Comparison of ENCODE assay signal across 9 mouse cellular contexts in the genomic region with DNA sequence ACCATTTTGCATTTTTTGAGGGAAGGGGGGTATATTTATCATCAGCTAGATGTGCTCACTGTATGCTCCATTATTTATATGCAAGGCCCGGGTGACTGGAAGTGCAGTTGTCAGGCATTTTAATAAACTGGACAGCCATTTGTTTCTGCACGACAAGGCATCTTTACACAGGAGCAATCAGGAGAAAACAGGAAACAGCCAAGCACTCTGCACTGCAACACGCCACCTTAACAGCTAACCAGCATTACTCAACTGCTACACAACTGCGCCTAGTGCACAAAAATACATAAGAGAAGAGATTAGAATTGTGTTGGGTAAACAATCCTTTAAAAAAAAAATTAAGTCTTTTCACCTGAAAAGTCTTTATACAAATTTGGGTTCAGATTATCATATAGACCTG. TPM values are rescaled to one million over a fixed set of nuclear protein-coding genes. Genes with fewer than 3 reads are reported as not detected.
DNase-seq lines count a peak whose midpoint lies in the region; ATAC-seq and TF ChIP-seq lines count a peak whose summit lies in the region.
"Had no signal": no experiment of that assay in that cellular context is flagged by ENCODE, and none has a peak within 500 bp of the region (broad histone marks: within the 10 kb centered on the region; RNA-seq: fewer than 3 reads in every experiment).

No protein-coding gene starts in this region.

- intact Hi-C loops in left cerebral cortex, postnatal 10 days (cut with DNase I) = no loop called here

- no peak for ATAC-seq in heart, embryonic 13.5 days (ENCODE audit: extremely low read depth, insufficient number of reproducible peaks, low FRiP score, low TSS enrichment)
- ATAC-seq in hindbrain, embryonic 14.5 days (ENCODE audit: low FRiP score) = no peak
- ATAC-seq in midbrain, embryonic 11.5 days (ENCODE audit: low FRiP score) = no peak

- peaks cover 54% of the 10 kb centered on the region for H3K36me3 ChIP-seq in heart, embryonic 13.5 days
- H3K36me3 ChIP-seq in ES-E14 (ENCODE audit: control insufficient read depth, insufficient read depth, low read length, poor library complexity, severe bottlenecking) = peaks cover 27% of the 10 kb centered on the region
- H3K36me3 ChIP-seq in hindbrain, embryonic 14.5 days (replicated peaks; ENCODE audit: control insufficient read depth, insufficient read depth) = peaks cover 50% of the 10 kb centered on the region
- peaks cover 9% of the 10 kb centered on the region; the same call in 1 of the 2 replicates for H3K36me3 ChIP-seq in midbrain, embryonic 11.5 days (ENCODE audit: control insufficient read depth, insufficient read depth, low read length)

- peak overlapping the region; percentile 86 for H3K4me2 ChIP-seq in heart, embryonic 13.5 days
- H3K4me2 ChIP-seq in hindbrain, embryonic 14.5 days (replicated peaks) = peak overlapping the region; percentile 93
- H3K4me2 ChIP-seq in midbrain, embryonic 11.5 days = peak overlapping the region; percentile 95

- H3K27me3 ChIP-seq in heart, embryonic 13.5 days (replicated peaks) = no peaks in the 10 kb centered on the region
- H3K27me3 ChIP-seq in hindbrain, embryonic 14.5 days (ENCODE audit: control insufficient read depth, insufficient read depth, low read length) = no peaks in the 10 kb centered on the region
- no peaks in the 10 kb centered on the region for H3K27me3 ChIP-seq in midbrain, embryonic 11.5 days (ENCODE audit: control insufficient read depth, insufficient read depth, low read length)

- peak overlapping the region; percentile 71 for H3K9ac ChIP-seq in heart, embryonic 13.5 days
- H3K9ac ChIP-seq in ES-E14 (ENCODE audit: insufficient read depth, low read depth, low read length, poor library complexity, severe bottlenecking) = no peak overlapping the region
- peak overlapping the region; percentile 97; the same call in 1 of the 2 replicates for H3K9ac ChIP-seq in hindbrain, embryonic 14.5 days
- H3K9ac ChIP-seq in midbrain, embryonic 11.5 days (ENCODE audit: low read length) = no peak overlapping the region

- peaks cover 41% of the 10 kb centered on the region for H3K4me1 ChIP-seq in heart, embryonic 13.5 days
- H3K4me1 ChIP-seq in ES-E14 (ENCODE audit: control insufficient read depth in 2 of 2, insufficient read depth in 2 of 2, low read length in 2 of 2, poor library complexity in 1 of 2) = no peaks in the 10 kb centered on the region
- peaks cover 27% of the 10 kb centered on the region for H3K4me1 ChIP-seq in hindbrain, embryonic 14.5 days (replicated peaks; ENCODE audit: control insufficient read depth, insufficient read depth, low read length)
- H3K4me1 ChIP-seq in midbrain, embryonic 11.5 days (ENCODE audit: control insufficient read depth, insufficient read depth, low read length) = peaks cover 19% of the 10 kb centered on the region

- WGBS in heart, embryonic 13.5 days = 55% methylated on average over 4 of the region's 4 CpGs
- WGBS in hindbrain, embryonic 14.5 days = 62% methylated on average over 4 of the region's 4 CpGs
- WGBS in midbrain, embryonic 11.5 days = 78% methylated on average over 4 of the region's 4 CpGs

- in situ Hi-C loops in ES-E14 (cut with MboI; ENCODE audit: low sequenced_read_pairs in 2 of 2, unreplicated experiment in 2 of 2) = no loop called here

- no peak overlapping the region for H3K27ac ChIP-seq in heart, embryonic 13.5 days (replicated peaks)
- H3K27ac ChIP-seq in ES-E14 (ENCODE audit: insufficient read depth, low read depth, low read length, poor library complexity, severe bottlenecking) = no peak overlapping the region
- no peak overlapping the region for H3K27ac ChIP-seq in hindbrain, embryonic 14.5 days
- no peak overlapping the region for H3K27ac ChIP-seq in midbrain, embryonic 11.5 days (ENCODE audit: low read depth, low read length)

- DNase-seq in heart, adult 9 months (ENCODE audit: low spot score in 2 of 2) = no peak
- no peak for DNase-seq in ES-E14 (ENCODE audit: low read depth, low spot score)
- DNase-seq in hindbrain, embryonic 14.5 days (ENCODE audit: low spot score) = no peak
- peak; percentile 85 for DNase-seq in midbrain, embryonic 11.5 days (ENCODE audit: low spot score, missing footprints)
- DNase-seq in left cerebral cortex, postnatal 10 days (ENCODE audit: extremely low spot score in 1 of 2, low spot score in 2 of 2) = no peak
- DNase-seq in urinary bladder, postnatal 25 days (ENCODE audit: low spot score) = no peak
- DNase-seq in thymus, postnatal 36 days = no peak
- DNase-seq: kidney, postnatal 36 days had no signal

- H3K4me3 ChIP-seq in heart, embryonic 13.5 days = peak overlapping the region; percentile 99
- H3K4me3 ChIP-seq in ES-E14 (ENCODE audit: insufficient read depth in 1 of 2, low read depth in 1 of 2, low read length in 2 of 2, poor library complexity in 1 of 2, severe bottlenecking in 1 of 2) = peak overlapping the region; percentile 81 to 94
- peak overlapping the region; percentile 99 for H3K4me3 ChIP-seq in hindbrain, embryonic 14.5 days (replicated peaks; ENCODE audit: low read length)
- H3K4me3 ChIP-seq in midbrain, embryonic 11.5 days (ENCODE audit: low read depth, low read length) = no peak overlapping the region

- no peaks in the 10 kb centered on the region for H3K9me3 ChIP-seq in heart, embryonic 13.5 days
- no peaks in the 10 kb centered on the region for H3K9me3 ChIP-seq in ES-E14 (ENCODE audit: control insufficient read depth, insufficient read depth, low read depth, low read length)
- no peaks in the 10 kb centered on the region for H3K9me3 ChIP-seq in hindbrain, embryonic 14.5 days (ENCODE audit: control insufficient read depth, low read length)
- no peaks in the 10 kb centered on the region for H3K9me3 ChIP-seq in midbrain, embryonic 11.5 days (ENCODE audit: control insufficient read depth, low read length)

TF ChIP-seq in ES-E14, 5 proteins besides CTCF, POLR2A, EP300 and RAD21:
- no peak for TF ChIP-seq ZC3H11A (IDR thresholded peaks at IDR 0.05; ENCODE audit: borderline replicate concordance, low read depth, low read length)
- TF ChIP-seq MAFK (IDR thresholded peaks at IDR 0.05; ENCODE audit: insufficient read depth, low read depth, low read length) = no peak
- no peak for TF ChIP-seq ZNF384 (IDR thresholded peaks at IDR 0.05; ENCODE audit: low read depth, low read length)
- no peak for TF ChIP-seq HCFC1 (IDR thresholded peaks at IDR 0.05; ENCODE audit: borderline replicate concordance, insufficient read depth, low read length)
- TF ChIP-seq CHD2 (IDR thresholded peaks at IDR 0.05; ENCODE audit: low read depth, low read length) = no peak
TF ChIP-seq in ES-E14: peak in this region for 0.

RNA-seq across cellular contexts. Expression of gene Mfsd11, which starts 2.2 kb away (rescaled TPM):
- 32.2 and 35.5 TPM in 2 replicates for polyA plus RNA-seq in heart, embryonic 13.5 days (2015; fragmentation: Nextera tagmentation; extraction: Ambion mirVana)
- 21.5 and 26.5 TPM in 2 replicates for total RNA-seq in ES-E14 (2012; rRNA removed)
- polyA plus RNA-seq in hindbrain, embryonic 14.5 days (2014; fragmentation: Nextera tagmentation; extraction: Ambion mirVana) = 51.9 and 54.4 TPM in 2 replicates
- polyA plus RNA-seq in midbrain, embryonic 11.5 days (2014; fragmentation: Nextera tagmentation; extraction: Ambion mirVana) = 28.6 and 30.3 TPM in 2 replicates
- 10 to 100 TPM; 39.8 to 49.4 TPM for total RNA-seq in left cerebral cortex, postnatal 10 days (2021)

RNA-seq across cellular contexts. Expression of gene Srsf2, which starts 2.8 kb away (rescaled TPM):
- polyA plus RNA-seq in heart, embryonic 13.5 days (2015; fragmentation: Nextera tagmentation; extraction: Ambion mirVana) = 530 and 543 TPM in 2 replicates
- 361 and 367 TPM in 2 replicates for total RNA-seq in ES-E14 (2012; rRNA removed)
- 556 and 567 TPM in 2 replicates for polyA plus RNA-seq in hindbrain, embryonic 14.5 days (2014; fragmentation: Nextera tagmentation; extraction: Ambion mirVana)
- 974 and 988 TPM in 2 replicates for polyA plus RNA-seq in midbrain, embryonic 11.5 days (2014; fragmentation: Nextera tagmentation; extraction: Ambion mirVana)
- total RNA-seq in left cerebral cortex, postnatal 10 days (2021) = 100 to 1,000 TPM; 196 to 199 TPM

RNA-seq across cellular contexts. Expression of gene Jmjd6, which starts 6.8 kb away (rescaled TPM):
- 61.7 and 75.3 TPM in 2 replicates for polyA plus RNA-seq in heart, embryonic 13.5 days (2015; fragmentation: Nextera tagmentation; extraction: Ambion mirVana)
- total RNA-seq in ES-E14 (2012; rRNA removed) = 78.1 and 80.8 TPM in 2 replicates
- polyA plus RNA-seq in hindbrain, embryonic 14.5 days (2014; fragmentation: Nextera tagmentation; extraction: Ambion mirVana) = 64.6 and 65.7 TPM in 2 replicates
- polyA plus RNA-seq in midbrain, embryonic 11.5 days (2014; fragmentation: Nextera tagmentation; extraction: Ambion mirVana) = 86.9 and 89.9 TPM in 2 replicates
- total RNA-seq in left cerebral cortex, postnatal 10 days (2021) = 10 to 100 TPM; 27.7 to 29.3 TPM

RNA-seq across cellular contexts. Expression of gene Mettl23, which starts 7.0 kb away (rescaled TPM):
- polyA plus RNA-seq in heart, embryonic 13.5 days (2015; fragmentation: Nextera tagmentation; extraction: Ambion mirVana) = 63.8 and 68.8 TPM in 2 replicates
- total RNA-seq in ES-E14 (2012; rRNA removed) = 34.4 and 36.6 TPM in 2 replicates
- 70.0 and 73.9 TPM in 2 replicates for polyA plus RNA-seq in hindbrain, embryonic 14.5 days (2014; fragmentation: Nextera tagmentation; extraction: Ambion mirVana)
- 72.5 and 76.2 TPM in 2 replicates for polyA plus RNA-seq in midbrain, embryonic 11.5 days (2014; fragmentation: Nextera tagmentation; extraction: Ambion mirVana)
- 10 to 100 TPM; 26.7 to 29.4 TPM for total RNA-seq in left cerebral cortex, postnatal 10 days (2021)

RNA-seq across cellular contexts. Expression of gene Mxra7, which starts 22.2 kb away (rescaled TPM):
- 18.4 and 19.3 TPM in 2 replicates for polyA plus RNA-seq in heart, embryonic 13.5 days (2015; fragmentation: Nextera tagmentation; extraction: Ambion mirVana)
- total RNA-seq in ES-E14 (2012; rRNA removed) = 5.8 and 9.4 TPM in 2 replicates
- polyA plus RNA-seq in hindbrain, embryonic 14.5 days (2014; fragmentation: Nextera tagmentation; extraction: Ambion mirVana) = 29.3 and 35.5 TPM in 2 replicates
- polyA plus RNA-seq in midbrain, embryonic 11.5 days (2014; fragmentation: Nextera tagmentation; extraction: Ambion mirVana) = 27.4 and 31.6 TPM in 2 replicates
- 10 to 100 TPM; 13.2 to 15.0 TPM for total RNA-seq in left cerebral cortex, postnatal 10 days (2021)

Comparison
In these comparisons a context has a peak if more than half of its experiments do, and no peak if none do; other contexts are left out.
1. H3K9ac ChIP-seq: peak in heart, embryonic 13.5 days (single experiment) and hindbrain, embryonic 14.5 days (single experiment); none in ES-E14 (single experiment) and midbrain, embryonic 11.5 days (single experiment).
2. Peak in every context shown above with its lines, with median percentiles within 50 percentile points of each other: H3K4me2 ChIP-seq.